Mouse (Mus musculus): ENCODE data around the gene Atp6v0a4.
A peak's percentile ranks its signal among the peaks of the same experiment; 100 is the strongest.

Atp6v0a4 gene

GRCm38 (mm10) chr6:38124207-38124835 lies at the start of gene Atp6v0a4:
Gene Atp6v0a4 (minus strand): TSS chr6:38124586.
- DNase-seq (ENCODE audit: low spot score) = no peak

DNA sequence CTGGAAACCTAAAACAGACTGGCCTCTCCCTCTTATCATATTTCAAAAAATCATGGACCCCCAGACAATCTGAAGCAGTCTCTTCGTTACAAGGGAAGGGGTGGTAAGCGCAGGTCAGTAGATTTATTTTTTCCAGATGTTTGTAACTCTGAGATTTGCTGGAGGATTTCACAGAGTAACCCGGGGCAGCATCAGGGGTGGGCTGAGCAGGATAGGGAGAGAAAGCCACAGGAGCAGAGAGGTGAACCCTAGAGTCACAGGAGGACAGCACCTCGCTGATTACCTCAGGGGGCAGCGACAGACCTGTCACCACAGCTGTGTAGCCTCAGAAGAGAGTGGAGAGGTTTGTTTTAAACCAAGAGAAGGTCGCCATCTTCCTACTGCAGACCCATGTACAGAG lies 41.0 kb upstream of the Atp6v0a4 start:
- no peak for DNase-seq (ENCODE audit: low spot score)

DNA sequence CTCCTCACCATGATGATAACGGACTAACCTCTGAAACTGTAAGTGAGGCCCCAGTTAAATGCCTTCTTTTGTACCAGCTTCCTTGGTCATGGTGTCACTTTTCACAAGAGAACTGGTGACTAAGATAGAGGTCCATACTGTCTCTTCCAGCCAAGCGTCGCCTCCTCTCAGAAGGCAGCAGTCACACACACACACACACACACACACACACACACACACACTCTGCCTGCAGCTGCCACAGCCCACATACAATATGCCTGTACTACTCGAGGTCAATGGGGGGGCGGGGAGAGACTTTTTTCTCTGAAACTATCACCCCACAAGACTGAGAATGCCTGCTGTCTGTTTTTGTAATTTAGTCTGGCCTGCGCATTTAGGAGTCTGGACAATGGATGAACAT lies 40.3 kb upstream of the Atp6v0a4 start:
- no peak for DNase-seq (ENCODE audit: low spot score)

- DNase-seq (ENCODE audit: low spot score) = no peak
Measured at GRCm38 (mm10) chr6:38162825-38163504, 38.6 kb upstream of the Atp6v0a4 start.

GRCm38 (mm10) chr6:38160556-38160955 lies 36.2 kb upstream of the Atp6v0a4 start:
- DNase-seq (ENCODE audit: low spot score) = no peak

- DNase-seq (ENCODE audit: low spot score) = peak; percentile 94
Measured at GRCm38 (mm10) chr6:38160102-38160501, 35.7 kb upstream of the Atp6v0a4 start.

DNA sequence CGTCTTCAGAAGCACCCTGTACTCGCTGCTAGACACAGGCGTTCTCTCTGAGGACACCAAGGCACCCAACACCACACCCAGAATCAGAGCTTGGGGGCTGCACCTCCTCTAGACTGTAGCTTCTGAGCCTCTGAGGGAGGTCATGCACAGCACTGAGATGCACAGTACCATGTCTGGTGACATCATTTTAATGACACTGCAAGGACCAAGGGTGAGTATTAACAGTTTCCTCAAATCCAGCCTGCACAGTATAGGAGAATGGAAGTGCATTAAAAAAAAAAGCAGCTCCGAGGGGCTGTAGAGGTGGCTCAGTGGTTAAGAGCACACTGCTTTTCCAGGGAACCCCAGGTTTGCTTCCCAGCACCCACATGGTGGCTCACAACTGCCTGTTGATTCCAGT lies 35.2 kb upstream of the Atp6v0a4 start:
- no peak for DNase-seq (ENCODE audit: low spot score)

DNA sequence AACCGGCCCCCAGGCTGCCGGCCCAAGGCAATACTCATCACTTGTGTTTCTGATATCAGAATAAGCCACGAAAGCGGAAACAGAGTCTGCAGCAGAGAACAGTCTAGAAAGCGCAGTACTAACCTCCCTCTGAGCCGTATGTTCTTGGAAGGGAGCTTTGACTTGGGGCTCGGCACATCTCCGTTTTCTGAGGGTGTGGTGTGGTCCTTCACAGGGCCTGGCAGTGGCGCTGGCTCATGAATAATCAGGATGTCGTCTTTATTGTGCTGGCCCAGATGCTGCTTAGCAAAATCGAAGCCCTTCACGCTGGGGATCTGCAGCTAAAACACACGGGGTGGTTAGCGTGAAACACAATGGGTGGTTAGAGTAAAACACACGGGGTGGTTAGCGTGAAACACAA lies 33.5 kb upstream of the Atp6v0a4 start:
- DNase-seq (ENCODE audit: low spot score) = no peak

GRCm38 (mm10) chr6:38156204-38156603 lies 31.8 kb upstream of the Atp6v0a4 start:
- no peak for DNase-seq (ENCODE audit: low spot score)

DNA sequence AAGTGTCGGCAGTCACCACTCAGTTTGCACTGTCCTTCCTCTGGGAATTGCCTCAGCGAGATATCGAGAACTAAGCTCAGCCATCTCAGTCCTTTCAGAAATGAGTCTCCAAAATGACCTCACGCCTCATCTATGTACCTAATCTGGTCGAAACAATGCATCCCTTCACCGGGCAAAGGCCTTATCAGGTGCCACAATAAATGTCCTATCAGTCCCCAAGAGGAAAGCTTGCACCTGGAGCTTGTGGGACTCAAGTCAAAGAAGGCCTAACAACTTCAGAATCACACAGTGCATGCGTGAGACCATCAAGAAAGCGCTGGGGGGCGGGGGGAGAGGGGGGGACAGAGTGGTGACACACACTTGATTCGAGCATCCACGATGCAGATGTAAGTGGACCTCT lies 27.9 kb upstream of the Atp6v0a4 start:
- DNase-seq (ENCODE audit: low spot score) = no peak

GRCm38 (mm10) chr6:38149483-38149882 lies 25.1 kb upstream of the Atp6v0a4 start:
- DNase-seq (ENCODE audit: low spot score) = no peak

DNA sequence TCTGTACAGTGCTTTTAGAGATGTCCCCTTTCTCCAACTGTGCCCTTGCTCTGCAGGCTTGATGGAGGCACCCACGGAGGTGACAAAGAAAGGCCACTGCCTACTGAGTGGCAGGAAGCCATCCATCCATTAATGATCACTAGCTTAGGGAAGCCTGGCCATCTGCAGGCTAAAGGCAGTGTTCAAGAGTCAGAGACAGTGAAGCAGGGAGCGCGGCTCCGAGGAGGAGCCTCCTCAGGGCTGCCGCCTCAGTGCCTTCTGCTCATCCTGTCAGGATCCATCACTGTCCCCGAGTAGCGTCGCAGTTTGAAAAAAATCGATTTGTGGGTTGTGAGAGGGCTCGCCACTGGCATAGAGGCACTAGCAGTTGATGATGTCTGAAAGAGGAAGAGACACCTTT lies 24.2 kb upstream of the Atp6v0a4 start:
- DNase-seq (ENCODE audit: low spot score) = no peak

DNA sequence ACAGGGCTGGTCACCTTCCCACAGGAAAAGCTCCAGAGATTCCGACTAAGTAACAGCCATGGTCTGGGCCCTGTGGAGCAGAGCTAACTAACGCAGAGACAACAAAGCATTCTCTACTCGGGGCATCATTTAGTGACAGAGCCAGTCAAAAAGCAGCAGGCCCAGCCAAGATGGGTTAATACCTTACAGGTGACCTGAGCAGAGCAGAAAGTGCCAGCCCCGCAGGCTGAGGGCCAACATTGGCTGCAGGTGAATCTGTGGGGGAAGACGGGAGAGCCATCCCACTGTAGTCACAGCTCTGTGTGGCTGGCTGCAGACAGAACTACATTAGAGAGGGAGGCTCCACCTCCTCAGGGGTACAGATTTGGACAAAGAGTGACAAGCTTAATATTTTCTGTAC lies 22.9 kb upstream of the Atp6v0a4 start:
- DNase-seq (ENCODE audit: low spot score) = no peak

DNA sequence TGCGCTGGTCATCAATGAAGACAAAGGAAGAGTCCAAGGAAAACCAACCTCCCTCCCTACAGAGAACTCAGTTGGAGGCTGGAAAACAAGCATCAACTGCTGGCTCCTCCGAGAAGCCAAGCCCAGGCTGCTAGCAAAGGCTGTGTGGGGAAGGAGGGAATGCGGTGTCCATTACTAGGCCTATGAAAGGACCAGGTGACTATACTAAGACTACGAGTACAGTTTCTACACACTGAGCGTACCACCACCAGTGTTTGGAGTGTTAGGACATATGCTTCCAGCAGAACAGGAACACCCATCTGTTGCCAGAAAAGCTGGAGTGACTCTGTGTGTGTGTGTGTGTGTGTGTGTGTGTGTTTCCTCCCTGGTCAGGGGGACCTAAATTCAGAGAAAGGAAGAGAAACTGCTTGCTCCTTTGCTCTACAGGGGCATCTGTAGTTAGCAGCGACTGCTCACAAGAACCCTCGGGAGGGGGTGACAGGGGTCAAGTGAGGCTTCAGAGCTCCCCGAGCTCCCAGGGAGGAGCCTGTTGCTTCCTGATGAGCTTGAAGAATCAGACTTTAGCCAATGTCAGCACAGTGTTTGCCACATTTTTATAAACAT lies 21.2 kb upstream of the Atp6v0a4 start:
- peak; percentile 75 for DNase-seq (ENCODE audit: low spot score)

DNA sequence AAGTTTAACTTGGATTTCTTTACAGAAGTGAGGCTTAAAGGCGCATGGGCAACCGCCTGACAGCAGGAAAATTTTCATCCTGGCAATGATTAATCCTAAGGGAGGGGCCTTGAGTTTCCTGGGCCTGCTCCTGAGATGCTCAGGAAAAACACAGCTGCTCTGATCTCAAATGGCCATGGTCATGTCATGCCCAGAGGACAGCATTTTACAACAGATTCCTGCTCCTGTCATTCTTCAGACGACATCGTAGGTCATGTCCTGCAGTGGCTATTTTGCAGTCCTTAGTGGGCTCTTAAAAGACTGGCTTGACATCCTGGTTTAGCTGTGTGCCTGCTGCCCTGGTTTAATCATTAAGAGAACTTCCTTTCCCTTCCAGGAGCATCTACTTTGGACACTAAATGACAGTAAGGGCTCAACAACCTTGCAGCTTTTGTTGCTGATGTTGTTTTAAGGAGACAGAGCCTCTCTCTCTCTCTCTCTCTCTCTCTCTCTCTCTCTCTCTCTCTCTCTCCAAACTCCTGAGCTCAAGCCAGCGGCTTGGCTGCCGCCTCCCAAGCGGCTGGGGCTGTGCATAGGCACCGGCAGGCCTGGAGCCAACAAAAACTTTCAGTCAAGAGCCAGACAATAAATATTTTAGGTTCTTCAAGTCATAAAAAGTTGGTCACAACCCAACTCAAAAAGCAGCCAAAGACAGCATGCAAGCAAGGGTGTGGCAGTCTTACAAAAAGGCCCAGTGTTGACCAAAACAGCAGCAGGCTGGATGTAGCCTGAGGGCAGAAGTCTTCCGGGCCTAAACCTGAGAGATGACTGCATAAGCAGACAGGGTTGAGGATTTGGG lies 20.0 kb upstream of the Atp6v0a4 start:
- DNase-seq (ENCODE audit: low spot score) = no peak

DNA sequence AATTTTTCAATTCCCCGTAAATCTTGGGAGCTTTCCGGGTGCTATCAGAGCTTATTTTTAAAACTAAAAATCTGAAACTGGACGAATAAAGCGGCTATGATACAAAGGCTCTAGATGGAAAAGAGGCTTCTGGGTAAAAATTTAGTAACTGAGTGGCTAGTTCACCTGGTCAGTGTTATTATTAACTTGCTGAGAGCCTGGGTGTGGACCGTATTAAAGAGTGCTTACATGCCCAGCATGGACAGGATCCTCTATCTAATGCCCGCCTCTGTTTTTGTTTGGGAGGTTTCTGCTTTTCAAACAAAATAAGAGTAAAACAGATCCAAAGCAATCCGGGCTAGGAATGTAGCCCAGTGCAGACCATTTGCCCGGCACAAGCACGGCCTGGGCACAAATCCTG lies 16.0 kb upstream of the Atp6v0a4 start:
- DNase-seq (ENCODE audit: low spot score) = no peak

DNA sequence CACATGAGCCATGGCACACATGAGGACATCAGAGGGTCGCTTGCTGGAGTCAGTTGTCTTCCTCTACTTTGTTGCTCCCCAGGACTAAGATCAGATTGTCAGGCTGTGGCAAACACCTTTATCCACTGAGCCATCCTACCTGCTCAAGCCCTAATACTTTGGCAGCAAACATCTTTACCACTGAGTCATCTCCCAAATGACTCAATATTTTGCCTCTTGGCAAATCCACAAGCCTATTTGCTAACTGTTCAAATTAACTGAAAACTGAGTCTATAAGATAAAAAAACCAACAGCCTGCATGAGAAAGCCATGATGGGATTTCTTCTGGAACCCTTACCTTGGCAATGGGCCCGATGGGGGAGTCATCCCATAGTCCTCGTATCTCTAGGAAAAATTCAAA lies 14.7 kb upstream of the Atp6v0a4 start:
- DNase-seq (ENCODE audit: low spot score) = no peak

DNA sequence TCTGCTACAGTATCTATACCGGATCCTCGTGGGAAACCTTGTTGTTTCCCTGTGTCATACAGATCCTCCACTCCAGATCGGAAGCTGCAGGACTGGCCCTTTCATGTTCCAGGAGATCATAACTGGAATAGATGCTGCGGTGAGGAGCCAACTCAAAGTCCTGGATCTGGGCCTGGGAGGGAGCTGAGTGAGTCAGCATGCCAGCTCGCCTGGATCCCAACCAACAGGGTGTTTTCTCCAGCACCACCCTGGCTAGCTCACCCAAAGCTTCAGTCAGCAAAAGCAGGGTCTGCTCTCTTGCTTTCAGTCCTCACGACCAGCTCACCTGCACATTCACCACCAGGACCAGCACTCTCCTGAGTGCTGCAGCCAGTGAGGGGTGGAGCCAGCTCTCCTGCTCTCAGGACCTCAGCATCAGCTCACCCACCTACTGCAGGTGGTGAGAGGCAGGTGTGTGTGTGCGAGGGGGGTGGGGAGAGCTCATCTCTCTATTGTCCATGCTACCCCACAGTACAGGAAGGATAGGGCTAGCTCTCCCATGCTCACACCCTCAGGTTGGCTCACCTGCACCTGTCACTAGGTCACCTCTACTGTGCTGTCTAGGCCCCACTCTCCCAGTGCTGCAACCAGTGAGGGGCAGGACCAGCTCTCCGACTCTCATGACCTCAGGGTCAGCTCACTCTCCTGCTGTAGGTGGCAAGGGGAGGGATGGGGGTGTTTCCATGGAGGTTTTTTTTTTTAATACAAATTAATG lies 10.6 kb upstream of the Atp6v0a4 start:
- peak; percentile 74 for DNase-seq (ENCODE audit: low spot score)

- no peak for DNase-seq (ENCODE audit: low spot score)
Measured at GRCm38 (mm10) chr6:38131801-38132231, 7.4 kb upstream of the Atp6v0a4 start.

- no peak for DNase-seq (ENCODE audit: low spot score)
Measured at GRCm38 (mm10) chr6:38129883-38130282, 5.5 kb upstream of the Atp6v0a4 start.

GRCm38 (mm10) chr6:38128115-38128514 lies 3.7 kb upstream of the Atp6v0a4 start:
- DNase-seq (ENCODE audit: low spot score) = peak; percentile 39

GRCm38 (mm10) chr6:38125462-38125861 lies 1.1 kb upstream of the Atp6v0a4 start:
- DNase-seq (ENCODE audit: low spot score) = no peak

All from layer of hippocampus, adult 11-12 months (tissue).